Mouse (Mus musculus): ENCODE results near the gene Nsf. TPM values are rescaled to one million over a fixed set of nuclear protein-coding genes. Genes with fewer than 3 reads are reported as not detected.
A peak's percentile ranks its signal among the peaks of the same experiment; 100 is the strongest.

Nsf gene
- polyA plus RNA-seq, 1 experiment from 2014 or later: 64.4 TPM

GRCm38 (mm10) chr11:103853284-103853920 is 100.5 kb downstream of the Nsf start:
- 9% methylated on average over 10 of the region's 10 CpGs for WGBS
- DNase-seq (ENCODE audit: low spot score) (peak; percentile 36), ATAC-seq (peak; percentile 46)
- H3K27me3 ChIP-seq (replicated peaks; ENCODE audit: control insufficient read depth, insufficient read depth, low read length): no peaks in the 10 kb centered on the region
- no peak overlapping the region for H3K4me2 ChIP-seq (ENCODE audit: low read length)
- peaks cover 8% of the 10 kb centered on the region; the same call in 1 of the 2 replicates for H3K36me3 ChIP-seq (ENCODE audit: control insufficient read depth, insufficient read depth, low read length)
- no peaks in the 10 kb centered on the region for H3K9me3 ChIP-seq (replicated peaks; ENCODE audit: control insufficient read depth, low read length)
- H3K27ac ChIP-seq (ENCODE audit: low read depth, low read length): peak overlapping the region; percentile 46; the same call in 1 of the 2 replicates
- H3K9ac ChIP-seq (ENCODE audit: low read length): no peak overlapping the region
- H3K4me3 ChIP-seq (ENCODE audit: low read depth, low read length): no peak overlapping the region
- H3K4me1 ChIP-seq (ENCODE audit: control insufficient read depth, insufficient read depth, low read length): peaks cover 21% of the 10 kb centered on the region

GRCm38 (mm10) chr11:103852590-103853283 is 101.1 kb downstream of the Nsf start:
- Histone ChIP-seq H3K36me3 (ENCODE audit: control insufficient read depth, insufficient read depth, low read length) (0 out of 2 replicates have a peak, but pooled peaks cover 5% of the 10 kb centered on the region), H3K4me3 (ENCODE audit: low read depth, low read length) (no peak overlapping the region), H3K9ac (ENCODE audit: low read length) (no peak overlapping the region), H3K4me2 (ENCODE audit: low read length) (no peak overlapping the region), H3K27me3 (replicated peaks; ENCODE audit: control insufficient read depth, insufficient read depth, low read length) (no peaks in the 10 kb centered on the region), H3K4me1 (ENCODE audit: control insufficient read depth, insufficient read depth, low read length) (peaks cover 21% of the 10 kb centered on the region), H3K27ac (ENCODE audit: low read depth, low read length) (no peak overlapping the region; the same call in 1 of the 2 replicates), H3K9me3 (replicated peaks; ENCODE audit: control insufficient read depth, low read length) (no peaks in the 10 kb centered on the region)
- ATAC-seq (peak; percentile 46), DNase-seq (ENCODE audit: low spot score) (peak; percentile 57)
- 34% methylated on average over 16 of the region's 16 CpGs for WGBS

- Histone ChIP-seq H3K4me1 (ENCODE audit: control insufficient read depth, insufficient read depth, low read length) (peaks cover 10% of the 10 kb centered on the region), H3K36me3 (ENCODE audit: control insufficient read depth, insufficient read depth, low read length) (0 out of 2 replicates have a peak, but pooled peaks cover 2% of the 10 kb centered on the region), H3K27ac (ENCODE audit: low read depth, low read length) (no peak overlapping the region), H3K4me3 (ENCODE audit: low read depth, low read length) (no peak overlapping the region), H3K27me3 (replicated peaks; ENCODE audit: control insufficient read depth, insufficient read depth, low read length) (no peaks in the 10 kb centered on the region), H3K9me3 (replicated peaks; ENCODE audit: control insufficient read depth, low read length) (no peaks in the 10 kb centered on the region), H3K9ac (ENCODE audit: low read length) (no peak overlapping the region), H3K4me2 (ENCODE audit: low read length) (no peak overlapping the region)
- no peak for DNase-seq (ENCODE audit: low spot score)
- WGBS: 89% methylated on average over 11 of the region's 11 CpGs
- ATAC-seq: no peak
These were observed 105.6 kb downstream of the Nsf start for GRCm38 (mm10) chr11:103848287-103848686.

GRCm38 (mm10) chr11:103840834-103841233 is 113.0 kb downstream of the Nsf start:
- Histone ChIP-seq H3K4me1 (ENCODE audit: control insufficient read depth, insufficient read depth, low read length) (peaks cover 15% of the 10 kb centered on the region), H3K9ac (ENCODE audit: low read length) (peak overlapping the region; percentile 1; the same call in 1 of the 2 replicates), H3K27me3 (replicated peaks; ENCODE audit: control insufficient read depth, insufficient read depth, low read length) (no peaks in the 10 kb centered on the region), H3K27ac (ENCODE audit: low read depth, low read length) (peak overlapping the region; percentile 89), H3K36me3 (ENCODE audit: control insufficient read depth, insufficient read depth, low read length) (no peaks in the 10 kb centered on the region), H3K9me3 (replicated peaks; ENCODE audit: control insufficient read depth, low read length) (no peaks in the 10 kb centered on the region), H3K4me2 (ENCODE audit: low read length) (peak overlapping the region; percentile 42), H3K4me3 (ENCODE audit: low read depth, low read length) (no peak overlapping the region)
- DNase-seq (ENCODE audit: low spot score): peak; percentile 89
- ATAC-seq: peak; percentile 90
- 2% methylated on average over 11 of the region's 11 CpGs for WGBS

- Histone ChIP-seq H3K9ac (ENCODE audit: low read length) (no peak overlapping the region), H3K27ac (ENCODE audit: low read depth, low read length) (no peak overlapping the region), H3K4me2 (ENCODE audit: low read length) (no peak overlapping the region), H3K36me3 (ENCODE audit: control insufficient read depth, insufficient read depth, low read length) (no peaks in the 10 kb centered on the region), H3K4me3 (ENCODE audit: low read depth, low read length) (no peak overlapping the region), H3K9me3 (replicated peaks; ENCODE audit: control insufficient read depth, low read length) (no peaks in the 10 kb centered on the region), H3K4me1 (ENCODE audit: control insufficient read depth, insufficient read depth, low read length) (peaks cover 15% of the 10 kb centered on the region), H3K27me3 (replicated peaks; ENCODE audit: control insufficient read depth, insufficient read depth, low read length) (no peaks in the 10 kb centered on the region)
- DNase-seq (ENCODE audit: low spot score): no peak
- WGBS: 83% methylated on average over 2 of the region's 2 CpGs
- ATAC-seq: no peak
These were observed 114.9 kb downstream of the Nsf start for GRCm38 (mm10) chr11:103838955-103839354.

- DNase-seq (ENCODE audit: low spot score) (no peak), ATAC-seq (no peak)
- Histone ChIP-seq H3K9me3 (replicated peaks; ENCODE audit: control insufficient read depth, low read length) (no peaks in the 10 kb centered on the region), H3K4me2 (ENCODE audit: low read length) (no peak overlapping the region), H3K4me1 (ENCODE audit: control insufficient read depth, insufficient read depth, low read length) (no peaks in the 10 kb centered on the region), H3K27me3 (replicated peaks; ENCODE audit: control insufficient read depth, insufficient read depth, low read length) (no peaks in the 10 kb centered on the region), H3K4me3 (ENCODE audit: low read depth, low read length) (no peak overlapping the region), H3K36me3 (ENCODE audit: control insufficient read depth, insufficient read depth, low read length) (0 out of 2 replicates have a peak, but pooled peaks cover 3% of the 10 kb centered on the region), H3K9ac (ENCODE audit: low read length) (no peak overlapping the region), H3K27ac (ENCODE audit: low read depth, low read length) (no peak overlapping the region)
- 76% methylated on average over 4 of the region's 4 CpGs for WGBS
These were observed 121.5 kb downstream of the Nsf start for GRCm38 (mm10) chr11:103832331-103832730.

- ATAC-seq: no peak
- Histone ChIP-seq H3K36me3 (ENCODE audit: control insufficient read depth, insufficient read depth, low read length) (peaks cover 7% of the 10 kb centered on the region; the same call in 1 of the 2 replicates), H3K27ac (ENCODE audit: low read depth, low read length) (no peak overlapping the region), H3K4me2 (ENCODE audit: low read length) (no peak overlapping the region), H3K4me3 (ENCODE audit: low read depth, low read length) (no peak overlapping the region), H3K9me3 (replicated peaks; ENCODE audit: control insufficient read depth, low read length) (no peaks in the 10 kb centered on the region), H3K27me3 (replicated peaks; ENCODE audit: control insufficient read depth, insufficient read depth, low read length) (no peaks in the 10 kb centered on the region), H3K4me1 (ENCODE audit: control insufficient read depth, insufficient read depth, low read length) (no peaks in the 10 kb centered on the region), H3K9ac (ENCODE audit: low read length) (no peak overlapping the region)
- DNase-seq (ENCODE audit: low spot score): no peak
- WGBS: 67% methylated on average over 3 of the region's 3 CpGs
These were observed 122.1 kb downstream of the Nsf start for GRCm38 (mm10) chr11:103831766-103832165.

GRCm38 (mm10) chr11:103830476-103830875 is 123.4 kb downstream of the Nsf start:
- ATAC-seq (no peak), DNase-seq (ENCODE audit: low spot score) (no peak)
- no peaks in the 10 kb centered on the region for H3K4me1 ChIP-seq (ENCODE audit: control insufficient read depth, insufficient read depth, low read length)
- no peaks in the 10 kb centered on the region for H3K9me3 ChIP-seq (replicated peaks; ENCODE audit: control insufficient read depth, low read length)
- no peak overlapping the region for H3K4me2 ChIP-seq (ENCODE audit: low read length)
- no peak overlapping the region for H3K27ac ChIP-seq (ENCODE audit: low read depth, low read length)
- no peak overlapping the region for H3K4me3 ChIP-seq (ENCODE audit: low read depth, low read length)
- H3K9ac ChIP-seq (ENCODE audit: low read length): no peak overlapping the region
- peaks cover 13% of the 10 kb centered on the region; the same call in 1 of the 2 replicates for H3K36me3 ChIP-seq (ENCODE audit: control insufficient read depth, insufficient read depth, low read length)
- H3K27me3 ChIP-seq (replicated peaks; ENCODE audit: control insufficient read depth, insufficient read depth, low read length): no peaks in the 10 kb centered on the region
- 78% methylated on average over 9 of the region's 9 CpGs for WGBS

- 70% methylated on average over 4 of the region's 4 CpGs for WGBS
- Histone ChIP-seq H3K4me3 (ENCODE audit: low read depth, low read length) (no peak overlapping the region), H3K27me3 (replicated peaks; ENCODE audit: control insufficient read depth, insufficient read depth, low read length) (no peaks in the 10 kb centered on the region), H3K4me2 (ENCODE audit: low read length) (no peak overlapping the region), H3K27ac (ENCODE audit: low read depth, low read length) (no peak overlapping the region), H3K9me3 (replicated peaks; ENCODE audit: control insufficient read depth, low read length) (no peaks in the 10 kb centered on the region), H3K4me1 (ENCODE audit: control insufficient read depth, insufficient read depth, low read length) (no peaks in the 10 kb centered on the region), H3K36me3 (ENCODE audit: control insufficient read depth, insufficient read depth, low read length) (peaks cover 18% of the 10 kb centered on the region; the same call in 1 of the 2 replicates), H3K9ac (ENCODE audit: low read length) (no peak overlapping the region)
- DNase-seq (ENCODE audit: low spot score): no peak
- ATAC-seq: no peak
These were observed 123.9 kb downstream of the Nsf start for GRCm38 (mm10) chr11:103829956-103830355.

Data from forebrain, embryonic 14.5 days (tissue).